Mouse (Mus musculus) midbrain, postnatal 0 days (tissue): ENCODE measurements around the gene Rev3l. TPM values are rescaled to one million over a fixed set of nuclear protein-coding genes. Genes with fewer than 3 reads are reported as not detected.

Experiments used
- ATAC-seq: fragments of 200-750 bp; cut with Nextera tagmentation; 2 replicates; pipeline ENCODE4 v1.8.0; 2017; ENCODE audit warnings: moderate number of reproducible peaks, mild to moderate bottlenecking, moderate TSS enrichment, moderate library complexity; ENCODE audit not compliant: low FRiP score
- DNase-seq: peaks from one replicate; pipeline ENCODE4 v3.0.0-alpha.2; 2015; ENCODE audit warnings: low spot score
- H3K27ac ChIP-seq: fragments of 300-500 bp; sonication (generic); 2 replicates; pipeline ENCODE4 v1.5.1; 2014; ENCODE audit warnings: low read depth, mild to moderate bottlenecking, low read length, mixed read lengths
- H3K27me3 ChIP-seq: fragments of 300-500 bp; sonication (generic); 2 replicates; pipeline ENCODE4 v1.6.1; 2014; ENCODE audit warnings: low read length, control low read depth, mixed read lengths; ENCODE audit not compliant: insufficient read depth
- H3K36me3 ChIP-seq: fragments of 300-500 bp; sonication (generic); 2 replicates; pipeline ENCODE4 v1.6.1; 2014; ENCODE audit warnings: low read length, control low read depth, mixed read lengths; ENCODE audit not compliant: insufficient read depth
- H3K4me1 ChIP-seq: fragments of 300-500 bp; sonication (generic); 2 replicates; pipeline ENCODE4 v1.6.1; 2014; ENCODE audit warnings: mild to moderate bottlenecking, control low read depth, antibody characterized with exemption, low read length, mixed read lengths; ENCODE audit not compliant: insufficient read depth
- H3K4me2 ChIP-seq: fragments of 300-500 bp; sonication (generic); 2 replicates; pipeline ENCODE4 v1.6.1; 2014; ENCODE audit warnings: low read depth, mild to moderate bottlenecking, low read length, mixed read lengths; ENCODE audit not compliant: poor library complexity, severe bottlenecking
- H3K4me3 ChIP-seq: fragments of 300-500 bp; sonication (generic); 2 replicates; pipeline ENCODE4 v1.5.1; 2014; ENCODE audit warnings: low read depth, mild to moderate bottlenecking, low read length, moderate library complexity
- H3K9ac ChIP-seq: fragments of 300-500 bp; sonication (generic); replicated peaks from 2 replicates; pipeline ENCODE4 v1.6.1; 2014; ENCODE audit warnings: mild to moderate bottlenecking, low read length, moderate library complexity, mixed read lengths; ENCODE audit not compliant: poor library complexity, severe bottlenecking
- H3K9me3 ChIP-seq: fragments of 300-500 bp; sonication (generic); 2 replicates; pipeline ENCODE4 v1.6.1; 2016; ENCODE audit warnings: low read length, control low read depth
- CTCF ChIP-seq: IDR thresholded peaks from 2 replicates; pipeline ENCODE4 v1.5.1; 2016; ENCODE audit warnings: antibody characterized with exemption, mild to moderate bottlenecking
- WGBS: fragments of 180-500 bp; shearing (Covaris S2); extraction: QIAGEN DNeasy Blood & Tissue Kit; methylation state at CpG from one replicate; pipeline ENCODE4 v1.1.7; 2014; 5-methylcytosine and 5-hydroxymethylcytosine counted together
- polyA plus RNA-seq: library from polyadenylated mRNA; unstranded; fragments of >200 nt; fragmentation: Nextera tagmentation; extraction: Ambion mirVana; gene quantifications from 2 replicates; pipeline ENCODE4 v1.2.1, GENCODE M21; 2015
- total RNA-seq: library from RNA; depleted of rRNA; stranded (reverse); fragments of >200 nt; gene quantifications from 2 replicates; pipeline ENCODE4 v1.2.3, GENCODE M21; 2014; rRNA removed

The Rev3l gene
- total RNA-seq (151 and 175 TPM in 2 replicates), polyA plus RNA-seq (30.3 and 34.9 TPM in 2 replicates)

DNA sequence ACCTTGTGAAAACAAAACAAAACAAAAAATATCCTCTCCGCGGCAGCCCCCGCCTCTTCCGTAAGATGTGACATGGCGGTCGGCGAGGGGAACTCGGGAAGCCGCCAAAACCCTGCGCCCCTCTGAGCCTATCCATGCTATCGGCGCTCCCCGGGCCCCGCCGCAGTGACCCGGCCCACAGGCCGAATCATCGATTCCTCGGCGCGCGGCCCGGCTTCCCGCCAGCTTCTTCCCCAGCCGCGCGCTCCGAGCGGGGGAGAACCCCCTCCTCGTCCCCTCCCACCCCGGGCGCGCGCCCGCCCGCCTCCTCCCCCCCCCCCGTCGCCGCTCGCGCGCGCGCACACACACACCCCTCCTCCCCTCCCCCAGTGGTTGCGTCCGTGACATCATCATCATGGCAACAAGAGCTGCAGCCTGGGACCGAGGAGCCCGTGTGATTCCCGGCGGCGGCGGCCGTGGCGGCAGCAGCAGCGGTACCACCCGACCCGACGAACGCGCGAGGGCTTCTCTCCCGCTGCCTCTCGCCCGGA lies at the start of gene Rev3l:
Gene Rev3l, plus strand, starts transcription at position 383 of the 530 bp plus-strand sequence.
- DNase-seq, result peak; percentile 97
- no peaks in the 10 kb centered on the region for H3K27me3 ChIP-seq
- 0% methylated on average over 18 of the region's 64 CpGs for WGBS
- H3K4me1 ChIP-seq, result peaks cover 3% of the 10 kb centered on the region; the same call in 1 of the 2 replicates
- no peaks in the 10 kb centered on the region for H3K36me3 ChIP-seq
- H3K27ac ChIP-seq, result peak within 1 kb of the TSS; percentile 100
- ATAC-seq, result peak; percentile 84
- no peaks in the 10 kb centered on the region for H3K9me3 ChIP-seq
- peak within 1 kb of the TSS; percentile 95 for H3K9ac ChIP-seq
- H3K4me3 ChIP-seq, result peak within 1 kb of the TSS; percentile 53
- no peak for TF ChIP-seq CTCF
- peak within 1 kb of the TSS; percentile 61 for H3K4me2 ChIP-seq

DNA sequence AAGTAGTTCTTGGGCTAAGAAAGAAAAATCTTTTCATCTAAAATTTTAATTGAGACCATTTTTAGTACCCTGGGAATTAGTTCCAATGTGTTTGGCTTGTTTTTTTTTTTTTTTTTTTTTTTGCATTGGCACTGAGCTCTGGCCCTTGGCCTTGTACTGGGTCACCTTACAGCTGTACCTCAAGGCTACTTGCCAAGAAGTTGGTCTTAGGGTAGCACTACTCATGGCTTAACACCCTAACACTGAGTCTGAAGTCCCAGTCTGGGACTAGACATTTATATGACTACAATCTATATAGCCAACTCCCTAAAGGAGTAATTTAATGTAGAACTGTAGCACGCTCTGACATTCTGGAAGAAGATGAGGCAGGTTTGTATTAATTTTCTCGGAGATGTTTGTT lies 49.4 kb upstream of the Rev3l start:
- Histone ChIP-seq H3K4me1 (peaks cover 4% of the 10 kb centered on the region; the same call in 1 of the 2 replicates), H3K4me2 (no peak overlapping the region), H3K27ac (no peak overlapping the region), H3K27me3 (no peaks in the 10 kb centered on the region), H3K9ac (no peak overlapping the region), H3K4me3 (no peak overlapping the region), H3K36me3 (no peaks in the 10 kb centered on the region), H3K9me3 (no peaks in the 10 kb centered on the region)
- TF ChIP-seq CTCF, result no peak
- 93% methylated on average over 2 of the region's 2 CpGs for WGBS
- no peak for ATAC-seq
- no peak for DNase-seq

DNA sequence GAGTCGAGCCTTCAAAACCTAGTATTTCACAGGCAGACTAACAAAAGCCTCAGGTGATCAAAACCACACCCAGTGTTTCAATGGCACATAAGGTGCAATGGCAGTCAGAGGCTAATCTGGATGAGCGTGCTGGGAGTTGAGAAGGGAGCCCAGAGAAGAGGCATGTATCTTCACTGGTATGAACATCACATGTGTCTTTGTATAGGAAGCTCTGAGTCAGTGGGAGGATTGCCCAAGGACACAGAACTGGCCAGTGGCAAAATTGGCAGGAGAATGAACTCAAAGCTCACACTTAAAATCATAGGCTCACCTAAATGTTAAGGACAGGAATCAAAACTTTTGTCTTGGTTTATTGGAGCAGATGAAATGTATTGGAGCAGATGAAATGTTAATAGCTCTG lies 48.4 kb upstream of the Rev3l start:
- no peak for TF ChIP-seq CTCF
- peaks cover 4% of the 10 kb centered on the region; the same call in 1 of the 2 replicates for H3K4me1 ChIP-seq
- no peak for DNase-seq
- 85% methylated on average over 2 of the region's 2 CpGs for WGBS
- no peak overlapping the region for H3K4me2 ChIP-seq
- H3K27me3 ChIP-seq, result no peaks in the 10 kb centered on the region
- ATAC-seq, result no peak
- H3K9me3 ChIP-seq, result no peaks in the 10 kb centered on the region
- no peak overlapping the region for H3K4me3 ChIP-seq
- no peaks in the 10 kb centered on the region for H3K36me3 ChIP-seq
- H3K9ac ChIP-seq, result no peak overlapping the region
- H3K27ac ChIP-seq, result no peak overlapping the region

DNA sequence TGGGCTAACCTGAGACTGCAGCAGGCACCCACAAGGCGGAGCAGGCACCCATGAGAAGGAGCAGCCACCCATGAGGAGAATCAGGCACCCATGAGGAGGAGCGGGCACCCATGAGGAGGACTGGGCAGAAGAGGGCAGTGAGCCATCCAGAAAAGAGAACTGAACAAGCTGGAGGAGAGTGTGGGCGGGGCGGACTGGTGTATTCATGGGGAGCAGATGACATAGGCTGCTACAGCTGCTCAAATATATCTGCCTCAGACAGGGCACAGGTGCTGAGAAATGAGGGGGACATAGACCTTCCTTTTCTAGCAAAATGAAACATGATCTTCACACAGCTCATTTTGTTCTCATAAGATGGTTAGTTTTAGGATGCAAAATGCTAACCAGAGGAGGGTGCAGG lies 45.1 kb upstream of the Rev3l start:
- H3K27me3 ChIP-seq, result no peaks in the 10 kb centered on the region
- ATAC-seq (no peak), DNase-seq (no peak)
- H3K9ac ChIP-seq, result no peak overlapping the region
- H3K4me3 ChIP-seq, result no peak overlapping the region
- WGBS, result 95% methylated on average over 4 of the region's 4 CpGs
- no peaks in the 10 kb centered on the region for H3K9me3 ChIP-seq
- no peak overlapping the region for H3K4me2 ChIP-seq
- H3K36me3 ChIP-seq, result no peaks in the 10 kb centered on the region
- TF ChIP-seq CTCF, result no peak
- H3K4me1 ChIP-seq, result peaks cover 4% of the 10 kb centered on the region; the same call in 1 of the 2 replicates
- no peak overlapping the region for H3K27ac ChIP-seq

DNA sequence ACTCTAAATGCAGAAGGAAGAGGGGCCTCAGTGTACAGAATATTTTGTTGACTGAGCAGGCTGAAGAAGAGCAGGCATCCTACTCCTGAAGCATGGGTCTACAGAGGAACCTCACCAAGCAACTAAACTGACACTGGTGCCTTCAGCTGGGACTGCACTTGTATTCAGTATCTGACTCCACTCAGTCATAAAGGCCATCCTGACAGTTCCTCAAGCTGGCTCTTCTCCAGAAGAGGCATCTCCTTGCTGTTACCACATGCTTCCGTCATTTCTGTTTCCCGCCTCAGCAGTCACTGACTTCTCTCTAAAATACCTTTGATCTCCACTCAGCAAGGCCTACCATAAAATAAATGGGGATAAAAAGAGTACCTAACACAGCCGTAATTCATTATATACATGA lies 44.1 kb upstream of the Rev3l start:
- WGBS, result 66% methylated on average over 3 of the region's 3 CpGs
- no peak for TF ChIP-seq CTCF
- no peak for ATAC-seq
- no peak overlapping the region for H3K9ac ChIP-seq
- peaks cover 4% of the 10 kb centered on the region; the same call in 1 of the 2 replicates for H3K4me1 ChIP-seq
- H3K9me3 ChIP-seq, result no peaks in the 10 kb centered on the region
- H3K27me3 ChIP-seq, result no peaks in the 10 kb centered on the region
- no peak overlapping the region for H3K4me2 ChIP-seq
- no peaks in the 10 kb centered on the region for H3K36me3 ChIP-seq
- peak; percentile 50 for DNase-seq
- H3K4me3 ChIP-seq, result no peak overlapping the region
- H3K27ac ChIP-seq, result no peak overlapping the region

DNA sequence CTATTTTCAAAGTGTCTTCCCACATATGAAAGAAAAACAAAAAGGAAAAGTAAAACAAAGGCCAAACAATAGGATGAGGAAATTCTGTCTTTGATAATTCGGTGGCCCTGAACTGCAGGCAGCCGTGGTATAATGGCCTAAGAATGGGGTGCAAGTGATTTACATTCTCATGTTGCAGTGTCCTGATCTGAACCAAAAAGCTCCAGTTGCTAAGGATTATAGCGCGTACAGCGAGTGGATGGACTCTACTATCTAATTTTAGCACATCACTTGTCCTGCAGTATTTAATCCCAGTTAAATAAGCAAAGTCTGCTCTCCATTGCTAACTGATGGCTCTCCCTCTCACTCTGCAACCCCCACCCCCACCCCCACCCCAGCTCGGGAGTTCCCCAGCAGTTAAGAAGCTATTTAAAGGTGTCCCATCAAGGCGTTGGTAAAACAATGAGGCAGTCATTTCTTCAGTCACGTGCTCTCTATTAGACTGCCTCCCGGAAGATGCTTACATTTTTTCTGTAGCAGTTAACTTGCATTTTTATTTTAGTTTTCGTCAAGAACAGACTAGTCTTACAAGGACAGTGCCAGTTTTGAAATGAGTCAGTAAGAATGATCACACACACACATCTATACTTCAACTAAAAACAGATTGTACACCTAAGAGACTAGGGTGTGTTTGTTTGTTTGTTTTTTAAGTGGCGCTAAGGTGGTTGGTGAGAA lies 40.4 kb upstream of the Rev3l start:
- 40% methylated on average over 11 of the region's 11 CpGs for WGBS
- ATAC-seq, result no peak

More for the DNA sequence above, 40.4 kb upstream of the Rev3l start:
- Histone ChIP-seq H3K4me2 (no peak overlapping the region), H3K36me3 (no peaks in the 10 kb centered on the region), H3K9ac (no peak overlapping the region), H3K4me3 (no peak overlapping the region), H3K27ac (no peak overlapping the region), H3K4me1 (no peaks in the 10 kb centered on the region), H3K9me3 (no peaks in the 10 kb centered on the region), H3K27me3 (no peaks in the 10 kb centered on the region)
- TF ChIP-seq CTCF, result no peak
- DNase-seq, result no peak
